Mouse (Mus musculus) lung, adult 2 months (tissue): ENCODE data around the gene Zfp142. TPM values are rescaled to one million over a fixed set of nuclear protein-coding genes. Genes with fewer than 3 reads are reported as not detected.

Experiments
- DNase-seq: peaks from one replicate; pipeline ENCODE4 v3.0.0; 2022
- H3K4me1 ChIP-seq: fragments of 200-500 bp; 2 replicates; pipeline ENCODE4 v1.6.1; 2011; ENCODE audit warnings: low read length; ENCODE audit not compliant: control insufficient read depth, insufficient read depth
- H3K4me3 ChIP-seq: fragments of 200-500 bp; replicated peaks from 2 replicates; pipeline ENCODE3; 2011; ENCODE audit warnings: low read depth, mild to moderate bottlenecking, control low read depth, low read length; ENCODE audit errors: extremely low read depth
- CTCF ChIP-seq: fragments of 200-500 bp; IDR thresholded peaks from 2 replicates; pipeline ENCODE4 v1.5.1; 2011; ENCODE audit warnings: mild to moderate bottlenecking, low read length, control low read depth; ENCODE audit not compliant: insufficient read depth
- POLR2A ChIP-seq: fragments of 200-500 bp; IDR thresholded peaks from 2 replicates; pipeline ENCODE4 v1.6.1; 2011; ENCODE audit warnings: low read depth, mild to moderate bottlenecking, control low read depth, low read length, borderline replicate concordance; ENCODE audit errors: extremely low read depth
- WGBS: fragments of 180-500 bp; shearing (Covaris S2); methylation state at CpG from one replicate; pipeline ENCODE4 v1.1.7; 2018; 5-methylcytosine and 5-hydroxymethylcytosine counted together
- polyA plus RNA-seq: library from polyadenylated mRNA; depleted of rRNA; stranded (reverse); fragments of >200 nt; gene quantifications from 2 replicates; pipeline ENCODE4 v1.2.3, GENCODE M21; 2012

Gene Zfp142
- polyA plus RNA-seq, 1 experiment = 14.5 TPM

DNA sequence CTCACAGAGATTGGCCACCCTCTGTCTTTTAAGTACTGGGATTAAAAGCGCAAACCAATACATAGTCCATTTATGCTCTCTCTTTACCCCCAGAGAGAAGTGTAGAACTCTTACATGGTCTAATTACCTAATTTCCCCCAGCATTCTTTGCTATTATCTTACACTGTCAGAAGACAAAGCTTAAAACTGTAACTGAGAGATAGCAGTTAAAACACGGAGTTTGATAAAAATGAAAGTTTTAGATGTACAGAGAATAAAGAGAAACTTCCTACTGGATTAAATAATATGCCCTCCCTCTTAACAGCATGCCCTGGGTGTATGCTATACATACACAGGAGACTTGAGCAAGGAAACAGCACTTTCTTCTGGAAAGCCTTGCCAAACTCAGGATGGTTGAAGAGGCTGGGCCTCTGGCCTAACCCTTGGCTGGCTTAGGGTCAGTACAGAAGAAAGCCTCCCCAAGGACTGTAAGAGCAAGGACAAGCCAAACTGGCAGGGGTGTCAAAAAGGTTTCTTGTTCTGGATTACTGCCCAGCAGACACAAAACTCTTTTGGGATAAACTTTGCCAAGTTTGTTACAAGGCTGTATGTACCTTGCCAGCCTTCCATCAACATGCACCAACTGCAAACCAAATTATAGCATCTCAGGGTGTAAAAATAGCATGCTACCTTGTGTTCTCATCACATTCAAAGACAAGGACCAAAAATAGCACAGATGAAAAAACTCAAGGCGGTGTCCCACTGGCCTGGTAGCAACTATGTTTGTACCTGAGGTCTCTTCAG lies 3.2 kb downstream of the Zfp142 start:
- peaks cover 3% of the 10 kb centered on the region for H3K4me1 ChIP-seq
- TF ChIP-seq POLR2A (no peak), CTCF (no peak)
- WGBS = 83% methylated on average over 3 of the region's 3 CpGs
- no peak for DNase-seq
- no peak overlapping the region for H3K4me3 ChIP-seq

DNA sequence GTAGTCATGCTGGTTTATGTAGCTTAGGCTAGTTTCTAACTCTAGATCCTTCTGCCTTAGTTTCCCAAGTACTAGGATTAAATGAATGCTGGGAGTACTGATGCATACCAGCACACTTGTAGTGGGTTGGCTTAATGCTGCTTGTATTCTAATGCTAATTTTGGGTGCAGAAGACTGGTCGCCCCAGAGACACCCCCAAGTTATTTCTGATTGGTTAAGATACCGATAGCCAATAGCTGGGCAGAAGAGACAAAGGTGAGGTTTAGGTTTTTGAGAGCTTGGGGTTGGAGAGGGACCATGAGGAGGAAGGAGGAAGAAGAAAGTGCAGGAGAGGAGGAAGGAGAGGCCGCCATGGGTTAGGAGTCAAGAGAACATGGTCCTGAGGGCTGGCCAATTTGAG lies 5.4 kb downstream of the Zfp142 start:
- Histone ChIP-seq H3K4me1 (peaks cover 3% of the 10 kb centered on the region), H3K4me3 (no peak overlapping the region)
- WGBS = 87% methylated on average over 3 of the region's 3 CpGs
- DNase-seq = no peak
- TF ChIP-seq CTCF = no peak
- no peak for TF ChIP-seq POLR2A

DNA sequence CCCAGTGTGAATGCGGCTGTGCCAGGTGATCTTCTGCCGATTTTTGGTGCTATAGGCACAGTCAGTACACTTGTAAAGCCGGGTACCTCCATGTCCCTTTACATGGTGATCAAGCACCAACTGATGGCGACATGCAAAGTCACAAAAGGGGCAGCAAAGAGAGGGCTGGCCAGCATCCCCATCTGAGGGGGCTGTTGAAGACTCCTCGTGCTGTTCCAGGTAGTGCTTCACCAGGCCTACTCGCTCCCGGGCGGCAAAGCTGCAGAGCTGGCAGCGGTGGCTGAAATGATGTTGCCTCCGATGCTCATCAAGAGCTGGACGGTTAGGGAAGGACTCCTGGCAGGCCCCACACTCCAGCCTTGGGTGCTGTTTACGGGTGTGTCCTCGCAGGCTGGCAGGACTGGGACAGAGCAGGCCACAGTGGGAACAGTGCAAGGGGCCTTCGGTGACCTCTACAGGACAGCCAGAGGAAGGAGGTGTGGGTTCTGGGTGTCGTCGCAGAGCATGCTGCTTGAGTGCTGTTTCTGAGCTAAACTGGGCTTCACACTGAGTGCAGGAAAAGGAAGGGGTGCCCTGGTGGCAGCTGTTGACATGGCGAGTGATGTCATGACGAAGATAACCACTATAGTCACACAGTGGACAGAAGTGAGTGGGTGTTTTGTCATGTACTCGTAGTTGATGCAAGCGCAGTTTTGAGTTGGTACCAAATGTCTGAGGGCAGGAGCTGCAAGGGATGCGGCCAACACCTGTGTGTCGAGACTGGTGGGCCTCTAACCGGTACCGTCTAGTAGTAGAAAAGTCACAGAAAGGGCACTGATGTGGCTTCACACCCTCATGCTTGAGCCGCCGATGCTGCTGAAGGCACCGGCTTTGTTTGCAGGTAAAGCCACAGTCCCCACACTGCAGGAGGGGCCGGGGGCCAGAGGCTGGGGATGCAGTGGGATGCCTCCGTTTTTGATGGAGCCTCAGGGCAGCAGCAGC lies 18.0 kb downstream of the Zfp142 start:
- DNase-seq = no peak
- no peak for TF ChIP-seq POLR2A
- no peak for TF ChIP-seq CTCF
- no peaks in the 10 kb centered on the region for H3K4me1 ChIP-seq
- 89% methylated on average over 29 of the region's 29 CpGs for WGBS
- no peak overlapping the region for H3K4me3 ChIP-seq

DNA sequence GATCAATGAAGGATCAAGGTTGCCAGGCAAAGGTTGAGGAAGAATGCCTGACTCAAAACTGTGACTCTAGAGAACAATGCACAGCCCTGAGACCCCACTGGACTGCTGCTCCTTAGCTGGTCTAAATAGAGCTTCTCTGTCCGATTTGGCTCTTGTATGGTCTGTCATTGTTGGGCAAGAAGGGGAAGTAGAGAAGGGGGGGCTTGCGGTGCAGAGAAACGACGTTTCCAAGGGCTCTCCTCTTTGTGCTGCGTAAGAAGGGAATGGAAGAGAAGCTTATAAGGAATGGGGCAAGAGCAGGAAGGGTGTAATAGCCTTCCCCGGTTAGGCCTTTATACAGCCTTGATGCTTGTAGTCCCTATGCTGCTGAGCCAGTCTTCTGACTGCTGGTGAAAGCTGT lies 22.2 kb downstream of the Zfp142 start:
- no peak for DNase-seq
- WGBS = 85% methylated on average over 6 of the region's 6 CpGs

DNA sequence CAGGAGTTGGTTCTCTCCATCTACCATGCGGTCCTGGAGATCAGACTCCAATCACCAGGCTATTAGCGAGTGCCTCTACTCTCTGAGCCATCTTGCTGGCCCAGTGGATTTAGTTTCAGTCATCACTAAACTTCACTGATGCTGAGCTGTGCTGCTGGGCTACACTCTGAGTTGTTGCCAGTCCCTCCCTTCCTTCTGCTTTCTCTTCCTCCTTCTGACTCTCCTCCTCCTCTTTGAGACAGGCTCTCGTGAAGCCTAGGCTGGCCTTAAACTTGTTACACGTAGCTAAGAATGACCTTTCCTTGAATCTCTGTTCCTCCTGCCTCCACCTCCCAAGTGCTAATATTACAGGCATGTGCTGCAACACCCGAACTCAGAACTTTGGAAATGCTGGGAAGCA lies 29.0 kb downstream of the Zfp142 start:
- H3K4me3 ChIP-seq = no peak overlapping the region
- TF ChIP-seq CTCF (no peak), POLR2A (no peak)
- H3K4me1 ChIP-seq = no peaks in the 10 kb centered on the region
- WGBS = 82% methylated on average over 5 of the region's 5 CpGs
- DNase-seq = no peak

More for the DNA sequence above, 22.2 kb downstream of the Zfp142 start:
- no peak for TF ChIP-seq POLR2A
- no peak for TF ChIP-seq CTCF
- Histone ChIP-seq H3K4me3 (no peak overlapping the region), H3K4me1 (no peaks in the 10 kb centered on the region)

DNA sequence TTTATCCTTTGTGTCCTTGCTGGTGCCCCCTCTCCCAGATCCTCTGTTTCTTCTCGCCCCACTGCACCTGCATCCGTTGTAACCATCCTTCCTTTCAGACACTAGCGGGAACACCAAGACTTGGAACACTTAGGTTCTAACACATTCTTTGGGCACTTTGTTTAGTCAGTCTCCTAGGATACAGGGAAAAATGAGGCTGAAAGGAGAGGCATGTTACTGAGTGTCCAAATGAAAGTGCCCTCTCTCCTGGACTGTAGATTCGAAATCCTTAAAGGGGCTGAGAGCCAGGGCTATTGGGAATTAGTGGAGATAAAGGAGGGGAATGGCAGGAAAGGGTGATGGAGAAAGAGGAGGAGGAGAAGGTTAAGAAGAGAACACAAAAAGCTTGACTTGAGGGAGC lies 43.9 kb downstream of the Zfp142 start, which contains the start of gene Usp37:
Usp37 (minus strand) TSS at position 101 of the 400 bp plus-strand sequence.
- Histone ChIP-seq H3K4me1 (no peaks in the 10 kb centered on the region), H3K4me3 (no peak within 1 kb of the TSS)
- no peak for TF ChIP-seq CTCF
- TF ChIP-seq POLR2A = no peak
- 68% methylated on average over 4 of the region's 4 CpGs for WGBS
- no peak for DNase-seq

DNA sequence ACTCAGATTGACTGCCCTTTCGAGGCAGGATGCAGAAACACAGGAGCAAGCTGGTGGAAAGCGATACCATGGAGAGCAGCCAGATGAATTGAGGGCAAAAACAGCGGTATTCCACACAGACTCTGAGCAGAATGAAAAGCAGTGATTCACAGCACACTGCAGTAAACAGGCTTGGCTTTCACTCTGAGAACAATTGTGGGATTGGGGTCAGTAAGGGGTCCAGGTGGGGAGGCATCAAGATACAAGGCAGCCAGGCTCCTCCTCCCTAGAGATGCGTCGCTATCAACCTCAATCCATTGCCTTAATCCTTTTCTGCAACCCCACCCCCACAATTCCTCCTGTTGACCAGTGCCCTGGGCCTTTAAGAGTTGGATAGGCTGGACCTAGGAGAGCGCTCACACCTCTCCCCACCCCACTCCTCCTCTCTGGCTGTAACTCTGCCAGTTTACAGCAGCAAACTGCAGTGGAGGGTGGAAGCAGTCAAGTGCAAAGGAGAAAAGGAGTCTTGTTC lies 45.5 kb downstream of the Zfp142 start, which contains the start of gene Plcd4:
Plcd4 (plus strand) TSS at position 438 of the 511 bp plus-strand sequence.
- WGBS = 13% methylated on average over 6 of the region's 6 CpGs
- DNase-seq = peak; percentile 7
- Histone ChIP-seq H3K4me1 (no peaks in the 10 kb centered on the region), H3K4me3 (peak within 1 kb of the TSS; percentile 48)
- TF ChIP-seq POLR2A (no peak), CTCF (no peak)

DNA sequence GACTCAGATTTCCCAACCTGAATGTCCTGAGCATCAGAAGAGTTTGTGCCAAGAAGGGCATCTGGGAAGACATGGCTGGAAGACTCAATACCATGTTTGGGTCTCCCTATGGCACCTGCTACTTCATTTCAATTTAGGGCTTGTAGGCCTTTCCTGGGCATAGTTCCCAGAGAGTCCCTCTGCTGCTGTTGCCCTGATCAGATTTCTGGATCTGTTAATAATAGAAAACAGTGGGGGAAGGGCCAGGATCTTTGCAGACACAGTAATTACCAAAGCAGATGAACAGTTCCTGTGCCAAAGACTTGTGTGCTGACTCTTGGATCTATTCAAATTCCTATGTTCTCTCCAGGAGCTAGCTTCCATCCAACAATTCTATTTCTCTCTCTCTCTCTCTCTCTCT lies 49.4 kb downstream of the Zfp142 start:
- H3K4me1 ChIP-seq = no peaks in the 10 kb centered on the region
- no peak for DNase-seq

DNA sequence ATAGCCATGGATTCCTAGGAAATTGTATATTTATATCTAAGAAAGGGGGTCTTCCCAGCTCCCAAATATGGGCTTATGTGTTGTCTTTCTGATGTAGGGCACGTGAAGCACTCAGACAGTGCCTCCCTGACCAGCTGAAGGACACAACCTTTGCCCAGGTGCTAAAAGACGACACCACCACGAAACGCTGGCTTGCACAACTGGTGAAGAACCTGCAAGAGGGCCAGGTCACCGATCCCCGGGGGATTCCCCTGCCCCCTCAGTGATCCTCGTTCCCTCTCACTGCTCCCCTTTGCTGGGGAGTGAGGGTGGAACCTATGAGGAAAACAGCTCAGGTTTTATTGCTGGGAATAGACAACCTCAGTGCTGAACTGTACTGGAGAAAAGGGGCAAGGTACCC lies 59.5 kb downstream of the Zfp142 start:
- WGBS = 92% methylated on average over 7 of the region's 7 CpGs
- DNase-seq = no peak

More for the DNA sequence above, 49.4 kb downstream of the Zfp142 start:
- TF ChIP-seq POLR2A = no peak
- TF ChIP-seq CTCF = no peak
- no peak overlapping the region for H3K4me3 ChIP-seq

DNA sequence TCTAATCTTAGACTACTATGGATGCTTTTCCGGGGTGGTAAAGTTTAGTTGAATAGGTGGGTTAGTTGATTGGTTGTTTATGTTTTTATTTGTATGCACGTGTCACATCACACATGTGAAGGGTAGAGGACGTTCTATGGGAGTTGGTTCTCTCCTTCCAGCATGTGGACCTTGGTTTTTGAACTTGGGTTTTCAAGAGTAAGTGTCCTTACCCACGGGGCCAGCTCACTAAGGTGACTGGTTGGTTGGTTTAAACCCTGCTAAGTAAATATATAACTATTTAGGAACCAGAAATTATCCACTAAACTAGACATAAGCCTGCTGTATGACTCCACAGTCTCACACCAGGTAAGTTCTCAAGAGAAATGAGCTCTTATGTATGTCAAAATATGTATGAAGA lies 63.3 kb downstream of the Zfp142 start:
- WGBS = 84% methylated on average over 4 of the region's 4 CpGs
- no peak for TF ChIP-seq POLR2A
- no peak for TF ChIP-seq CTCF
- H3K4me1 ChIP-seq = no peaks in the 10 kb centered on the region

More for the DNA sequence above, 59.5 kb downstream of the Zfp142 start:
- Histone ChIP-seq H3K4me3 (no peak overlapping the region), H3K4me1 (no peaks in the 10 kb centered on the region)
- TF ChIP-seq CTCF (no peak), POLR2A (no peak)

More for the DNA sequence above, 63.3 kb downstream of the Zfp142 start:
- no peak overlapping the region for H3K4me3 ChIP-seq
- no peak for DNase-seq
